Mouse (Mus musculus): ENCODE measurements at regions not wholly inside any gene's neighbourhood (a gene's known extent, or its start where the extent isn't known, plus 50 kb on each side); places are given as distances from the start of the nearest gene placed in this dataset.

GRCm38 (mm10) chr1:77300806-77301205, 214.1 kb downstream of the Epha4 start:
- in situ Hi-C loops (cut with MboI; ENCODE audit: low pct_ligation_motif_present, low pct_unique_long_range_greater_than_20kb, low sequenced_read_pairs) (no loop called here), dilution Hi-C loops (cut with MboI; ENCODE audit: extremely low pct_ligation_motif_present, extremely low pct_unique_long_range_greater_than_20kb, low sequenced_read_pairs) (no loop called here)
- Histone ChIP-seq H3K27ac (ENCODE audit: insufficient read depth, low read depth) (no peak overlapping the region), H3K27me3 (replicated peaks) (no peaks in the 10 kb centered on the region), H3K4me1 (ENCODE audit: control insufficient read depth in 1 of 2, insufficient read depth in 2 of 2) (no peaks in the 10 kb centered on the region), H3K4me3 (replicated peaks in 1 of 3; ENCODE audit: low read depth in 2 of 3, low read length in 2 of 3, poor library complexity in 1 of 3) (no peak overlapping the region), H3K36me3 (replicated peaks in 1 of 2; ENCODE audit: control insufficient read depth in 1 of 2, insufficient read depth in 1 of 2, low read length in 1 of 2) (no peaks in the 10 kb centered on the region), H3K4me2 (ENCODE audit: insufficient read depth, low read depth, poor library complexity, severe bottlenecking) (no peak overlapping the region), H3K9ac (ENCODE audit: insufficient read depth, low read depth) (no peak overlapping the region), H3K79me2 (replicated peaks; ENCODE audit: control insufficient read depth, extremely low read depth, insufficient read depth, poor library complexity, severe bottlenecking) (no peaks in the 10 kb centered on the region), H3K9me3 (replicated peaks; ENCODE audit: low read length) (no peaks in the 10 kb centered on the region)
- DNase-seq (ENCODE audit: extremely low read depth): no peak
- TF ChIP-seq MAFK (IDR thresholded peaks at IDR 0.05; ENCODE audit: insufficient replicate concordance, low read length) (no peak), HCFC1 (IDR thresholded peaks at IDR 0.05; ENCODE audit: low read depth, low read length) (no peak), EP300 (IDR thresholded peaks at IDR 0.05; ENCODE audit: low read length) (no peak), JUN (IDR thresholded peaks at IDR 0.05; ENCODE audit: insufficient read depth, low read depth, low read length) (no peak), BHLHE40 (IDR thresholded peaks at IDR 0.05; ENCODE audit: low read depth, low read length) (no peak), RAD21 (IDR thresholded peaks at IDR 0.05; ENCODE audit: low read depth, low read length) (no peak), ZMIZ1 (IDR thresholded peaks at IDR 0.05; ENCODE audit: low read depth, low read length) (no peak), SMC3 (IDR thresholded peaks at IDR 0.05; ENCODE audit: low read depth, low read length) (no peak), ZNF384 (IDR thresholded peaks at IDR 0.05; ENCODE audit: low read depth, low read length) (no peak), MYC (IDR thresholded peaks at IDR 0.05; ENCODE audit: low read depth, low read length) (no peak), SIN3A (IDR thresholded peaks at IDR 0.05; ENCODE audit: low read length) (no peak), ETS1 (conservative IDR thresholded peaks at IDR 0.05; ENCODE audit: low read depth, low read length) (no peak), ELF1 (IDR thresholded peaks at IDR 0.05; ENCODE audit: low read depth, low read length) (no peak), USF1 (IDR thresholded peaks at IDR 0.05; ENCODE audit: low read depth, low read length) (no peak), MAX (IDR thresholded peaks at IDR 0.05; ENCODE audit: low read length) (no peak), USF2 (conservative IDR thresholded peaks at IDR 0.05; ENCODE audit: low read depth, low read length) (no peak), MAZ (IDR thresholded peaks at IDR 0.05; ENCODE audit: low read depth, low read length) (no peak), MEF2A (IDR thresholded peaks at IDR 0.05; ENCODE audit: borderline replicate concordance, low read depth, low read length) (no peak)

- no peaks in the 10 kb centered on the region for H3K79me2 ChIP-seq (replicated peaks; ENCODE audit: control insufficient read depth, extremely low read depth, insufficient read depth, poor library complexity, severe bottlenecking)
- no peaks in the 10 kb centered on the region for H3K9me3 ChIP-seq (replicated peaks; ENCODE audit: low read length)
- no peaks in the 10 kb centered on the region for H3K27me3 ChIP-seq (replicated peaks)
- dilution Hi-C loops (cut with MboI; ENCODE audit: extremely low pct_ligation_motif_present, extremely low pct_unique_long_range_greater_than_20kb, low sequenced_read_pairs) (no loop called here), in situ Hi-C loops (cut with MboI; ENCODE audit: low pct_ligation_motif_present, low pct_unique_long_range_greater_than_20kb, low sequenced_read_pairs) (no loop called here)
- H3K4me3 ChIP-seq (replicated peaks in 1 of 3; ENCODE audit: low read depth in 2 of 3, low read length in 2 of 3, poor library complexity in 1 of 3): no peak overlapping the region
- H3K9ac ChIP-seq (ENCODE audit: insufficient read depth, low read depth): no peak overlapping the region
- H3K27ac ChIP-seq (ENCODE audit: insufficient read depth, low read depth): no peak overlapping the region
- peaks cover 0 to 4% of the 10 kb centered on the region in 2 experiments; a peak in 1 of 4 replicates for H3K4me1 ChIP-seq (ENCODE audit: control insufficient read depth in 1 of 2, insufficient read depth in 2 of 2)
- no peaks in the 10 kb centered on the region for H3K36me3 ChIP-seq (replicated peaks in 1 of 2; ENCODE audit: control insufficient read depth in 1 of 2, insufficient read depth in 1 of 2, low read length in 1 of 2)
- no peak overlapping the region for H3K4me2 ChIP-seq (ENCODE audit: insufficient read depth, low read depth, poor library complexity, severe bottlenecking)
- TF ChIP-seq JUND (conservative IDR thresholded peaks at IDR 0.05; ENCODE audit: low read depth, low read length): no peak
- TF ChIP-seq RCOR1 (conservative IDR thresholded peaks at IDR 0.05; ENCODE audit: low read depth, low read length): no peak
- TF ChIP-seq TBP (conservative IDR thresholded peaks at IDR 0.05; ENCODE audit: low read depth, low read length): no peak
- TF ChIP-seq EP300 (IDR thresholded peaks at IDR 0.05; ENCODE audit: low read length): no peak
- no peak for TF ChIP-seq MAX (IDR thresholded peaks at IDR 0.05; ENCODE audit: low read length)
- TF ChIP-seq CHD2 (IDR thresholded peaks at IDR 0.05; ENCODE audit: low read length): no peak
- no peak for TF ChIP-seq NRF1 (IDR thresholded peaks at IDR 0.05; ENCODE audit: low read depth, low read length)
- TF ChIP-seq MYC (IDR thresholded peaks at IDR 0.05; ENCODE audit: low read depth, low read length): no peak
- TF ChIP-seq ZKSCAN1 (IDR thresholded peaks at IDR 0.05; ENCODE audit: borderline replicate concordance, low read depth, low read length): no peak
- no peak for TF ChIP-seq ZMIZ1 (IDR thresholded peaks at IDR 0.05; ENCODE audit: low read depth, low read length)
- no peak for TF ChIP-seq IRF4 (IDR thresholded peaks at IDR 0.05; ENCODE audit: low read depth, low read length)
- no peak for TF ChIP-seq POLR2AphosphoS2 (IDR thresholded peaks at IDR 0.05; ENCODE audit: low read depth, low read length)
- no peak for TF ChIP-seq NELFE (IDR thresholded peaks at IDR 0.05; ENCODE audit: low read depth, low read length)
- TF ChIP-seq UBTF (IDR thresholded peaks at IDR 0.05; ENCODE audit: low read depth, low read length): no peak
- DNase-seq (ENCODE audit: extremely low read depth): no peak
These were observed 210.1 kb downstream of the Epha4 start for GRCm38 (mm10) chr1:77304770-77305169.

All from CH12.LX (cell line).